ENCODE assay signal across 8 mouse cellular contexts in genomic region chr4:135921257-135922120, GRCm38 (mm10). TPM values are rescaled to one million over a fixed set of nuclear protein-coding genes. Genes with fewer than 3 reads are reported as not detected.
A peak's percentile ranks its signal among the peaks of the same experiment; 100 is the strongest.
DNase-seq lines count a peak whose midpoint lies in the region; ATAC-seq and TF ChIP-seq lines count a peak whose summit lies in the region.

No protein-coding gene starts in this region.

- no peak for TF ChIP-seq CTCF in MEL (IDR thresholded peaks at IDR 0.05 in 2 of 3, conservative IDR thresholded peaks at IDR 0.05 in 1 of 3; ENCODE audit: control insufficient read depth in 1 of 3, insufficient read depth in 1 of 3, low read depth in 2 of 3, low read length in 3 of 3, poor library complexity in 1 of 3, severe bottlenecking in 1 of 3)

- DNase-seq in cerebellum, adult 9-10 months: peak; percentile 41
- no peak for DNase-seq in cerebellum, adult 11-12 months
- DNase-seq in MEL (ENCODE audit: low read depth, low spot score): peak; percentile 54
- peak; percentile 16 for DNase-seq in forelimb bud, embryonic 11.5 days (ENCODE audit: low read depth, low spot score)
- no peak for DNase-seq in urinary bladder, postnatal 36 days (ENCODE audit: low spot score in 2 of 2)
- no peak for DNase-seq in thymus, adult 18-20 months

- H3K4me3 ChIP-seq in MEL (ENCODE audit: control insufficient read depth in 1 of 2, insufficient read depth in 1 of 2, low read depth in 2 of 2, low read length in 2 of 2): peak overlapping the region; percentile 77 to 98
- peak overlapping the region; percentile 83 for H3K4me3 ChIP-seq in kidney, embryonic 15.5 days (replicated peaks)
- H3K4me3 ChIP-seq in macrophage (ENCODE audit: inconsistent target): peak overlapping the region; percentile 72

- H3K79me2 ChIP-seq in MEL (ENCODE audit: control insufficient read depth, insufficient read depth, low read length, poor library complexity): peaks cover 11% of the 10 kb centered on the region
- peaks cover 31% of the 10 kb centered on the region for H3K79me2 ChIP-seq in macrophage (ENCODE audit: inconsistent target)

- peak overlapping the region; percentile 91 for H3K9ac ChIP-seq in MEL (ENCODE audit: control insufficient read depth, low read depth, low read length, poor library complexity, severe bottlenecking)
- peak overlapping the region; percentile 76 for H3K9ac ChIP-seq in kidney, embryonic 15.5 days

- H3K27ac ChIP-seq in MEL (ENCODE audit: control insufficient read depth, low read depth, low read length) (peak overlapping the region; percentile 28), macrophage (peak overlapping the region; percentile 62)
- H3K27ac ChIP-seq in kidney, embryonic 15.5 days: peak overlapping the region; percentile 89

- peak overlapping the region; percentile 92 for H3K4me2 ChIP-seq in kidney, embryonic 15.5 days

- no peak for TF ChIP-seq RAD21 in MEL (IDR thresholded peaks at IDR 0.05; ENCODE audit: low read depth, low read length)

- TF ChIP-seq EP300 in MEL (IDR thresholded peaks at IDR 0.05; ENCODE audit: low read depth in 1 of 2, low read length in 2 of 2): no peak

- peaks cover 9 to 36% of the 10 kb centered on the region in 2 experiments for H3K4me1 ChIP-seq in MEL (ENCODE audit: control insufficient read depth in 1 of 2, insufficient read depth in 2 of 2, low read length in 2 of 2)
- peaks cover 10% of the 10 kb centered on the region for H3K4me1 ChIP-seq in kidney, embryonic 15.5 days

- no peak for ATAC-seq in kidney, embryonic 15.5 days (replicated peaks; ENCODE audit: low FRiP score)

- 4% methylated on average over 26 of the region's 26 CpGs for WGBS in kidney, embryonic 15.5 days
- 6% methylated on average over 26 of the region's 26 CpGs for WGBS in macrophage (ENCODE audit: missing documents)

- TF ChIP-seq POLR2A in MEL (IDR thresholded peaks at IDR 0.05; ENCODE audit: control insufficient read depth in 1 of 2, insufficient read depth in 1 of 2, low read depth in 1 of 2, low read length in 2 of 2, poor library complexity in 1 of 2): no peak

- H3K36me3 ChIP-seq in MEL (ENCODE audit: control insufficient read depth in 1 of 2, insufficient read depth in 2 of 2, low read length in 2 of 2) (peaks cover 0 to 26% of the 10 kb centered on the region in 2 experiments; a peak in 2 of 4 replicates), macrophage (ENCODE audit: inconsistent target) (peaks cover 30% of the 10 kb centered on the region)
- peaks cover 29% of the 10 kb centered on the region for H3K36me3 ChIP-seq in kidney, embryonic 15.5 days

- no peaks in the 10 kb centered on the region for H3K9me3 ChIP-seq in MEL (replicated peaks; ENCODE audit: insufficient read depth, low read length)
- H3K9me3 ChIP-seq in kidney, embryonic 15.5 days (replicated peaks): no peaks in the 10 kb centered on the region

- H3K27me3 ChIP-seq in MEL (ENCODE audit: control insufficient read depth in 1 of 2, insufficient read depth in 2 of 2, low read length in 2 of 2): no peaks in the 10 kb centered on the region
- no peaks in the 10 kb centered on the region for H3K27me3 ChIP-seq in kidney, embryonic 15.5 days

TF ChIP-seq in MEL, 35 proteins besides CTCF, POLR2A, EP300 and RAD21:
- no peak for TF ChIP-seq POLR2AphosphoS2 (IDR thresholded peaks at IDR 0.05; ENCODE audit: low read length)
- TF ChIP-seq MXI1 (IDR thresholded peaks at IDR 0.05; ENCODE audit: low read depth, low read length): 0 out of 2 replicates have a peak, but pooled peaks have one; percentile 10
- TF ChIP-seq CHD2 (IDR thresholded peaks at IDR 0.05; ENCODE audit: low read length): no peak
TF ChIP-seq in MEL: peak in this region for 1.

RNA-seq across cellular contexts. Expression of gene Fuca1, which starts 1.0 kb away (rescaled TPM):
- 26.8 and 33.7 TPM in 2 replicates for total RNA-seq in MEL (2012; rRNA removed)
- polyA plus RNA-seq in MEL (2012; ENCODE audit: insufficient read depth in 1 of 2, insufficient read length in 2 of 2, low read depth in 1 of 2, low replicate concordance in 2 of 2, missing spikeins in 1 of 2): 10 to 100 TPM in 1 of 2 experiments, not detected in 1; 48.6 TPM
- polyA plus RNA-seq in kidney, embryonic 15.5 days (2015; fragmentation: Nextera tagmentation; extraction: Ambion mirVana): 70.1 and 71.8 TPM in 2 replicates
- 100 to 1,000 TPM in 11 of 26 experiments, 10 to 100 TPM in 15; 17.9 to 210 (median 80.2) TPM for total RNA-seq in macrophage (2018; cell fraction: chromatin; rRNA removed)
- total RNA-seq in macrophage (2018; cell fraction: cytosol; rRNA removed): 100 to 1,000 TPM in 10 of 26 experiments, 10 to 100 TPM in 16; 62.4 to 180 (median 86.0) TPM
- total RNA-seq in macrophage (2018; cell fraction: nucleus; rRNA removed): 100 to 1,000 TPM in 8 of 26 experiments, 10 to 100 TPM in 18; 31.1 to 178 (median 73.6) TPM
- 158 to 239 TPM (median 178 TPM) in 3 replicates for polyA plus RNA-seq in macrophage (2018)

RNA-seq across cellular contexts. Expression of gene Hmgcl, which starts 24.8 kb away (rescaled TPM):
- total RNA-seq in MEL (2012; rRNA removed): 48.5 and 48.7 TPM in 2 replicates
- polyA plus RNA-seq in MEL (2012; ENCODE audit: insufficient read depth in 1 of 2, insufficient read length in 2 of 2, low read depth in 1 of 2, low replicate concordance in 2 of 2, missing spikeins in 1 of 2) (10 to 100 TPM in 1 of 2 experiments, not detected in 1; 66.5 TPM), macrophage (2018) (34.9 to 87.9 TPM (median 66.0 TPM) in 3 replicates)
- 77.2 and 80.2 TPM in 2 replicates for polyA plus RNA-seq in kidney, embryonic 15.5 days (2015; fragmentation: Nextera tagmentation; extraction: Ambion mirVana)
- 100 to 1,000 TPM in 8 of 26 experiments, 10 to 100 TPM in 18; 25.9 to 210 (median 73.0) TPM for total RNA-seq in macrophage (2018; cell fraction: chromatin; rRNA removed)
- 10 to 100 TPM; 25.9 to 74.0 (median 39.7) TPM for total RNA-seq in macrophage (2018; cell fraction: cytosol; rRNA removed)
- 100 to 1,000 TPM in 4 of 26 experiments, 10 to 100 TPM in 22; 19.2 to 124 (median 43.3) TPM for total RNA-seq in macrophage (2018; cell fraction: nucleus; rRNA removed)

RNA-seq across cellular contexts. Expression of gene Cnr2, which starts 26.3 kb away (rescaled TPM):
- 9.8 and 10.2 TPM in 2 replicates for total RNA-seq in MEL (2012; rRNA removed)
- polyA plus RNA-seq in MEL (2012; ENCODE audit: insufficient read depth in 1 of 2, insufficient read length in 2 of 2, low read depth in 1 of 2, low replicate concordance in 2 of 2, missing spikeins in 1 of 2): 1 to 10 TPM in 1 of 2 experiments, not detected in 1; 6.8 TPM
- polyA plus RNA-seq in kidney, embryonic 15.5 days (2015; fragmentation: Nextera tagmentation; extraction: Ambion mirVana): 0.64 and 0.95 TPM in 2 replicates
- 10 to 100 TPM in 2 of 26 experiments, 1 to 10 TPM in 17, under 1 TPM in 6, not detected in 1; 0.29 to 13.9 (median 2.3) TPM for total RNA-seq in macrophage (2018; cell fraction: chromatin; rRNA removed)
- total RNA-seq in macrophage (2018; cell fraction: cytosol; rRNA removed): 10 to 100 TPM in 15 of 26 experiments, 1 to 10 TPM in 11; 1.3 to 26.0 (median 11.6) TPM
- 10 to 100 TPM in 14 of 26 experiments, 1 to 10 TPM in 11, under 1 TPM in 1; 0.48 to 28.5 (median 10.9) TPM for total RNA-seq in macrophage (2018; cell fraction: nucleus; rRNA removed)
- 9.0 to 20.9 TPM (median 11.2 TPM) in 3 replicates for polyA plus RNA-seq in macrophage (2018)

RNA-seq across cellular contexts. Expression of gene Gale, which starts 42.0 kb away (rescaled TPM):
- 23.3 and 24.5 TPM in 2 replicates for total RNA-seq in MEL (2012; rRNA removed)
- polyA plus RNA-seq in MEL (2012; ENCODE audit: insufficient read depth in 1 of 2, insufficient read length in 2 of 2, low read depth in 1 of 2, low replicate concordance in 2 of 2, missing spikeins in 1 of 2) (10 to 100 TPM in 1 of 2 experiments, not detected in 1; 31.2 TPM), macrophage (2018) (3.5 to 12.3 TPM (median 7.7 TPM) in 3 replicates)
- polyA plus RNA-seq in kidney, embryonic 15.5 days (2015; fragmentation: Nextera tagmentation; extraction: Ambion mirVana): 35.2 and 36.7 TPM in 2 replicates
- 10 to 100 TPM in 14 of 26 experiments, 1 to 10 TPM in 12; 3.2 to 21.6 (median 10.5) TPM for total RNA-seq in macrophage (2018; cell fraction: chromatin; rRNA removed)
- total RNA-seq in macrophage (2018; cell fraction: cytosol; rRNA removed): 1 to 10 TPM; 4.3 to 8.2 (median 6.9) TPM
- total RNA-seq in macrophage (2018; cell fraction: nucleus; rRNA removed): 10 to 100 TPM in 7 of 26 experiments, 1 to 10 TPM in 19; 3.3 to 23.2 (median 7.9) TPM

RNA-seq across cellular contexts. Expression of gene Pnrc2, which starts 47.8 kb away (rescaled TPM):
- 49.8 and 50.7 TPM in 2 replicates for total RNA-seq in MEL (2012; rRNA removed)
- polyA plus RNA-seq in MEL (2012; ENCODE audit: insufficient read depth in 1 of 2, insufficient read length in 2 of 2, low read depth in 1 of 2, low replicate concordance in 2 of 2, missing spikeins in 1 of 2) (10 to 100 TPM; 48.0 to 76.3 TPM), macrophage (2018) (74.9 to 124 TPM (median 112 TPM) in 3 replicates)
- polyA plus RNA-seq in kidney, embryonic 15.5 days (2015; fragmentation: Nextera tagmentation; extraction: Ambion mirVana): 194 and 213 TPM in 2 replicates
- 100 to 1,000 TPM in 6 of 26 experiments, 10 to 100 TPM in 20; 27.7 to 186 (median 67.0) TPM for total RNA-seq in macrophage (2018; cell fraction: chromatin; rRNA removed)
- total RNA-seq in macrophage (2018; cell fraction: cytosol; rRNA removed): 100 to 1,000 TPM in 13 of 26 experiments, 10 to 100 TPM in 13; 52.1 to 171 (median 102) TPM
- 100 to 1,000 TPM in 8 of 26 experiments, 10 to 100 TPM in 18; 40.7 to 152 (median 92.0) TPM for total RNA-seq in macrophage (2018; cell fraction: nucleus; rRNA removed)

Comparison
In these comparisons a context has a peak if more than half of its experiments do, and no peak if none do; other contexts are left out.
1. DNase-seq: peak in cerebellum, adult 9-10 months (single experiment), MEL (single experiment) and forelimb bud, embryonic 11.5 days (single experiment); none in cerebellum, adult 11-12 months (single experiment), urinary bladder, postnatal 36 days (0 of 2) and thymus, adult 18-20 months (0 of 2).
2. H3K27ac ChIP-seq: peak in every context shown above with its lines; median percentile 89 in kidney, embryonic 15.5 days; 62 in macrophage; 28 in MEL.
3. Peak in every context shown above with its lines, with median percentiles within 50 percentile points of each other: H3K4me3 ChIP-seq.